Mouse (Mus musculus): ENCODE measurements around the gene Gtpbp1. TPM values are rescaled to one million over a fixed set of nuclear protein-coding genes. Genes with fewer than 3 reads are reported as not detected.
A peak's percentile ranks its signal among the peaks of the same experiment; 100 is the strongest.

Gtpbp1 gene
- polyA plus RNA-seq, 1 experiment from 2014 or later: 29.2 TPM

DNA sequence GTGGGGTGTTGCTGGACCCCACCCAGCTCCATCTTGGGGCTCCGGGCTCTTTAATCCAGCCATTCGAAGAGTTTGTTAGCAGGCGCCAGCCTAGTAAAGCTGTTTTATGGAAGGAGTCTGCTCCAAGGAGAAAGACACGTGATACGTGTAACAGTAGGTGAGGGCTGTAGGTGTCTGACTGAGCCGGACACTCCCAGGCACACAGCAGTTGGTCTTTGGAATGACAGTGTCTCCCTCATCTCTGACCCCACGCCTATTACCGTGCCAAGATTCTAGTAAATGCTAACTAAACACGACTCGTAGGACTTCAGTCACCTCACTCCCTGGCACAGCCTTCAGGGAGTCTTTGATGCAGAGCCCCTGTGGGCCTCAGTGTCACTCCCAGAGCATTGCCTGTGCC is 54.7 kb downstream of the Gtpbp1 start:
- H3K79me2 ChIP-seq (ENCODE audit: inconsistent target): peaks cover 15% of the 10 kb centered on the region
- H3K4me3 ChIP-seq (ENCODE audit: inconsistent target): no peak overlapping the region
- WGBS (ENCODE audit: missing documents): 94% methylated on average over 7 of the region's 10 CpGs
- no peak overlapping the region for H3K27ac ChIP-seq
- no peaks in the 10 kb centered on the region; the same call in 1 of the 2 replicates for H3K36me3 ChIP-seq (ENCODE audit: inconsistent target)

DNA sequence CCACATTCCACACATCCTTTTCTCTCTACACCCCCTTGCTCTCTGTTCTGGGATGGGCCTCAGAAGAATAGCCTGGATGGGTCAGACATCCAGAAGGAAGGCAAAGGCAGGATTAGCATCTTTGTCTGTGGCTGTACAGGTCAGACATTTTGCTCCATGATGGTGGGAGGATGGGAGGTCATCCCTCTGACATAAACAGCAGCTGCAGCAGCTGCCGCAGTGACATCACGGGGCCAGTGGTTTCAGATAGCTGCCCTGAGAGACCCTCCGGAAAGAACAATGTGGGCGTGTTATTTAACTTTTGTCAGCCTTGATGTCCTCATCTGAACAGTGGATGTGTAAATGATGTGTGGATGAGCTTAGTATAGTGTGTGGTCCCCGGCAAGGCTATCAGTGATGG is 55.2 kb downstream of the Gtpbp1 start:
- H3K79me2 ChIP-seq (ENCODE audit: inconsistent target): peaks cover 9% of the 10 kb centered on the region; the same call in 1 of the 2 replicates
- 98% methylated on average over 3 of the region's 5 CpGs for WGBS (ENCODE audit: missing documents)
- no peak overlapping the region for H3K27ac ChIP-seq
- H3K4me3 ChIP-seq (ENCODE audit: inconsistent target): no peak overlapping the region
- H3K36me3 ChIP-seq (ENCODE audit: inconsistent target): no peaks in the 10 kb centered on the region; the same call in 1 of the 2 replicates

DNA sequence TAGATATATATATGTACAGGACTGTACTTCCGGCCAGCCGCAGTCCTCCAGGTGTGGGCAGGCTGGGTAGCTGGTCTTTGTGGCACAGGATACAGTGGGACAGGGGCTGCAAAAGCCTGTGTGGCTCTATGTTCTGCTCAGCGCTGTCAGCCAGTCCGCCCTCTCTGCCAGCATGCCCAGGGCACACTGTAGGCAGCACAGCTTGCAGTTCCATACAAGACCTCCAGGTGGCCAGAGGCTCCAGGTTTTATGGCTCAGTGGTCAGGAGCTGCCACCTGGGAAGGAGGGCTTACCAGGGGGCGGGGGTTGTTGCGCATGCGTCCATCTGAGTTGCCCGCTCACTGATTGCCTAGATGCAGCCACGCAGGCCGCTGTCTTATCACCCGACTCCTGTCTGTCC is 57.4 kb downstream of the Gtpbp1 start:
- Histone ChIP-seq H3K27ac (no peak overlapping the region), H3K79me2 (ENCODE audit: inconsistent target) (no peaks in the 10 kb centered on the region)
- WGBS (ENCODE audit: missing documents): 93% methylated on average over 11 of the region's 11 CpGs

DNA sequence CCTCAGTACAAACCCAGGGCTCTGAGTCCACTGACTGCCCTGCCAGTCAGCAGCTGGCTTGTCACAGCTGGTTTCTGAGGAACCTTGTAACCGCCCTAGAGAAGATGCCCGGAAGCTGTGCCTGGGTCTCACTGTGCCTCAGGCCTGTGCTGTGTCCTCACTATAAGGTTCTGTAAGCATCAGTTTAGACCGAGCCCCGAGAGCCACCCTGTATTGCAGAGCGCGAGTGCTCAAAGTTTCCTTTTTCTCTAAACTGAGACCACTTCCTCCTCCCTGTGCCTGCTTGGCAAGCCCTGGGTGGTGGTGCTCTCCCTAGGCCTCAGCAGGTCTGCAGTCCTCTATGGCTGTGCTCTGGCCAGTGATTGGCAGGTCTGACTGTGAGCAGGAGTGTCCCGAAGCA is 58.5 kb downstream of the Gtpbp1 start:
- WGBS (ENCODE audit: missing documents): 36% methylated on average over 7 of the region's 7 CpGs
- Histone ChIP-seq H3K27ac (no peak overlapping the region), H3K79me2 (ENCODE audit: inconsistent target) (no peaks in the 10 kb centered on the region), H3K36me3 (ENCODE audit: inconsistent target) (no peaks in the 10 kb centered on the region; the same call in 1 of the 2 replicates), H3K4me3 (ENCODE audit: inconsistent target) (no peak overlapping the region)

More for the DNA sequence above, 57.4 kb downstream of the Gtpbp1 start:
- Histone ChIP-seq H3K36me3 (ENCODE audit: inconsistent target) (no peaks in the 10 kb centered on the region; the same call in 1 of the 2 replicates), H3K4me3 (ENCODE audit: inconsistent target) (no peak overlapping the region)

DNA sequence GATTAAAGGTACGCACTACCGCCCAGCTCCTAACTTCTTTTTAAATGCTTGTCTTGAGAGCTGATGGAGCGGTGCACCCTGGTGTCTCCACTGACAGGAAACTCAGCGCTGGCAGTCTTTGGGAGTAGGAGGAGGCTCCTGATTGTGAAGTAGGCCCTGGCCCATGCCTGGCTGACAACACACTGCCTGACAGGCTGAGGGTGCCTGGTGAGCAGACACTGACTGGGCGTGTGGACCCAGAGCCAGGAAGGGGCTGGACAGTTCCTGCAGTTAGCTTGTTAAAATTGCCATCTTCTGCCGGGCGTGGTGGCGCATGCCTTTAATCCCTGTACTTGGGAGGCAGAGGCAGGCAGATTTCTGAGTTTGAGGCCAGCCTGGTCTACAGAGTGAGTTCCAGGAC is 59.6 kb downstream of the Gtpbp1 start:
- Histone ChIP-seq H3K4me3 (ENCODE audit: inconsistent target) (no peak overlapping the region), H3K27ac (no peak overlapping the region), H3K79me2 (ENCODE audit: inconsistent target) (no peaks in the 10 kb centered on the region), H3K36me3 (ENCODE audit: inconsistent target) (no peaks in the 10 kb centered on the region; the same call in 1 of the 2 replicates)
- 89% methylated on average over 8 of the region's 8 CpGs for WGBS (ENCODE audit: missing documents)

DNA sequence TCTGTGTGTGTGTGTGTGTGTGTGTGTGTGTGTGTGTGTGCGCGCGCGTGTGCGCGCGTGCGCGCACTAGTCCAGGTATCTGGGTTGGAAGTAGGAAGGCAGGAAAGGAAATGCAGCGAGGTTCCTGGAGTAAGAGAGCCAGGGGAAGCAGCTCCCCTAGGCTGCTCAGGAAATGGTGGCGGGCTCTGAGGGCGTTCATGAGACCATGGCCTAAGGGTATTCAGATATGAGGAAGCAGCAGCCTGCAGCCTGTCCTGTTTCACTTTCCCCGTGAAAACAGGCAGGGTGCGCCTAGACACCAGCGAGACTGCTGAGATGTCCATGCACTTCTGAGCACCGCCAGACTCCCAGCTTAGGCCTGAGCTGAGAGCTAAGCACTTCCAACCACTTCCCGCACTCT is 61.1 kb downstream of the Gtpbp1 start:
- WGBS (ENCODE audit: missing documents): 24% methylated on average over 17 of the region's 17 CpGs

DNA sequence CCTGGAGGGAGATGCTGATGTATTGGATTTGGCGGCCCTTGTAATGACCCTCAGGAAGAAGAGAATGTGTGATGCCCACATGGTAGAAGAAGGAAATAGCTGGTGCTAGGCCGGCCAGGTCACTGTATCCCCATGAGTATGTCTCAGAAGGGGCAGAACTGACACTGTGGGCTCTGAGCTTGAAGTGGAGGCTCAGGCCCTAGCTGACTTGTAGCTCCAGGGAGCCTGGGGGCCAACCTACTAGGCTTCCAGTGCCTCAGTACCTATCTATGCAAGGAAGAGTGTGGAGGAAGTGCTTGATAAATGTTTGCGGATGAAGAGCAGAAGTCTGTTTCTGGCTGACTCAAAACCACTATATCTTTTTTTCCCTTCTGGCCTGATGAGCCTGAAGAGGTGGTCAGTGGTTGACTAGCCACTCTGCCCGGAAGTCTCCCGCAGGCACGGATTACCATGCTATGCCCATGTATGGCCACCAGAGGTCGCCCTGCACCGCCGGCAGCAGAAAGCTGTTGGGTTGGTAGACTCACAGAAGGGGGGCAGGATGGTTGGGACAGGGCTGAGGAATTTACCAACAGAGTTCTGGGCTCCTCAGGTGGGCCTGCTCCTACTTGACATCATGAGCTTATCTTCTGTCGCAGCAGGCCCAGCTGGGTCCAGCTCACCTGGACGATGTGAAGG is 62.2 kb downstream of the Gtpbp1 start:
- Histone ChIP-seq H3K4me3 (ENCODE audit: inconsistent target) (no peak overlapping the region), H3K36me3 (ENCODE audit: inconsistent target) (no peaks in the 10 kb centered on the region), H3K27ac (no peak overlapping the region)

More for the DNA sequence above, 61.1 kb downstream of the Gtpbp1 start:
- no peaks in the 10 kb centered on the region for H3K79me2 ChIP-seq (ENCODE audit: inconsistent target)
- H3K36me3 ChIP-seq (ENCODE audit: inconsistent target): no peaks in the 10 kb centered on the region
- no peak overlapping the region for H3K4me3 ChIP-seq (ENCODE audit: inconsistent target)
- peak overlapping the region; percentile 19 for H3K27ac ChIP-seq

DNA sequence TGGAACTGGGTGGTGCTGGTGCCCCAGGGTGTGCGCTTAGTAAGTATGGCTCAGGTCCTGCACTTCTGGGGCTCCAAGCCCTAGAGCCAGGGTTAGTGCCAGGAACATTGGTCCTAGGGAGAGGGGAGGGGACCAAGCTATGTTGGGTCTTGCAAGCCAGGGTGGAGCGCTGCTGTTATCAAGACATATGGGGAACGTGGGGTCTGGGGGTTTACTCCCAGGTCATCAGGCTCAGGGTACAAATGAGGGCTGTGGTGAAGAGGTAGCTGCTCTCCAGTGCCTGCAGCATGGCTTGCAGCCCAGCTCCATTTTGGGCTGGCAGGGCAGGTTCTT is 62.7 kb downstream of the Gtpbp1 start:
- Histone ChIP-seq H3K27ac (no peak overlapping the region), H3K36me3 (ENCODE audit: inconsistent target) (no peaks in the 10 kb centered on the region), H3K79me2 (ENCODE audit: inconsistent target) (no peaks in the 10 kb centered on the region), H3K4me3 (ENCODE audit: inconsistent target) (no peak overlapping the region)
- WGBS (ENCODE audit: missing documents): 100% methylated on average over 1 of the region's 3 CpGs

More for the DNA sequence above, 62.2 kb downstream of the Gtpbp1 start:
- no peaks in the 10 kb centered on the region for H3K79me2 ChIP-seq (ENCODE audit: inconsistent target)
- WGBS (ENCODE audit: missing documents): 29% methylated on average over 11 of the region's 11 CpGs

DNA sequence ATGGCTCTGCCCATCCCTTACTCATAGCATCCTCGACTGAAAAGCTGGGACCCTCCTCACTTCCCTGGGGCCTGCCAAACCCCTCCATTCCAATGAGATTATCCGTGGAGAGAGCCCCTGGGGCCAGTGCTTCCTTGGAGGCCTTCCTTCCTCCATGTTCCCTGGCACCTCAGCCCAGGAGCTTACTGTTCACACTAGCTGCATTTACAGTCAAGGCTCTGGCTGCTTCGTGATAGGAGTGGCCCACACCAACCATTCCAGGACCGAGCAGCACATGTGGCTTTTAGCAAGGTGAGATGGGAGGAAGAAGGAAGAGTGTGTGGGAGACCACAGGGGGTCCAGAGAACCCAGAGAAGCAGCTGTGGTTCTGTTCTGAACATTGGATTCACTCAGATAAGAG is 63.2 kb downstream of the Gtpbp1 start:
- WGBS (ENCODE audit: missing documents): 93% methylated on average over 4 of the region's 4 CpGs
- Histone ChIP-seq H3K4me3 (ENCODE audit: inconsistent target) (no peak overlapping the region), H3K79me2 (ENCODE audit: inconsistent target) (no peaks in the 10 kb centered on the region), H3K27ac (no peak overlapping the region), H3K36me3 (ENCODE audit: inconsistent target) (no peaks in the 10 kb centered on the region)

DNA sequence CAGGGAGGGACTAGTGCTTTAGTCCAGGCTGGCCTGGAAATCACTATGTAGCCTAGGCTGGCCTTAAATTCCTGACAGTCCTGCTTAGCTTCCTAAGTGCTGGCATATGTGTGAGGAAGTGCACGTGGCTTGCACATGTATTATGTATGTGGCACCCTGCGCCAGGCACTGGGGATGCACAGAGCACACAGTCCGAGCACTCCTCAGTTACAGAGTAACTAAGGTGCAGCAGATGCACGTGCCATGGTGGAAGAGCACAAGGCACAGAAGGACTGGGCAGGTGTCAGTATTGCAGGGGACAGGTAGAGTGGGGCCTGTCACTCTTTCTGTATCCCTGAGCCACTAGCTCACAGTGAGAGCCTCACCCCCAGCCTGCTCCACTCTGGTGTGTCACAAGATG is 64.5 kb downstream of the Gtpbp1 start:
- H3K79me2 ChIP-seq (ENCODE audit: inconsistent target): no peaks in the 10 kb centered on the region
- 94% methylated on average over 4 of the region's 4 CpGs for WGBS (ENCODE audit: missing documents)
- H3K27ac ChIP-seq: no peak overlapping the region
- no peaks in the 10 kb centered on the region for H3K36me3 ChIP-seq (ENCODE audit: inconsistent target)
- H3K4me3 ChIP-seq (ENCODE audit: inconsistent target): no peak overlapping the region

DNA sequence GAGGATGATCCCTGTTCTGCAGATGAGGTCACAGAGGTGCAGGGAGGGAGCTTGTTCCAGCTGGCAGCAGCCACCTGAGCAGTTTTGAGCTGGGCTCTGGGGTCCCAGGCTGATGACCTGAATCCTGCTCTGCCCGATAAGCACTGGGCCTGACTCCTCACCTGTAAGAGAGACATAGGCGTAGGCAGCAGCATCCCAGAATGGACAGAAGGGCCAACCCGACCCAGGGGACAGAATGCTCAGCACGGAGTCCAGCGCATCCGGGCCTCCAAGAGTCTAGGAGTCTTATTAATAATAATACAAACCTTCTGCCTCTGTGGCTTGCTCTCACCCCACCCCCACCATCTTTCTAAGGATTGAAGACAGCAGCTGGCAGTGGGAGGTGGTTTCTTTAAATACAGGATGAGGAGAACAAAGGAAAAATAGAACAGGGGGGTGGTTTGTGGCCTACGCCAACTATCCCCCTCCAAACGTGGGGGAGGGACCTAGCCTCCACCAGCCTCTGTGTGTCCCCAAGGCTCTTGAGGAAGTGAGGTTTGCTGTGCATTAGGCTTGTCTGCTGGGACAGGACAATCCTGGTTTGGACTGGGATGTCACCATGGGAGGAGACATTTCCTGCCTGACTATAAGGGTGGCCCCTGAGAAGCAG is 65.5 kb downstream of the Gtpbp1 start:
- H3K36me3 ChIP-seq (ENCODE audit: inconsistent target): no peaks in the 10 kb centered on the region
- no peak overlapping the region for H3K27ac ChIP-seq
- 77% methylated on average over 8 of the region's 8 CpGs for WGBS (ENCODE audit: missing documents)
- no peaks in the 10 kb centered on the region for H3K79me2 ChIP-seq (ENCODE audit: inconsistent target)
- no peak overlapping the region for H3K4me3 ChIP-seq (ENCODE audit: inconsistent target)

DNA sequence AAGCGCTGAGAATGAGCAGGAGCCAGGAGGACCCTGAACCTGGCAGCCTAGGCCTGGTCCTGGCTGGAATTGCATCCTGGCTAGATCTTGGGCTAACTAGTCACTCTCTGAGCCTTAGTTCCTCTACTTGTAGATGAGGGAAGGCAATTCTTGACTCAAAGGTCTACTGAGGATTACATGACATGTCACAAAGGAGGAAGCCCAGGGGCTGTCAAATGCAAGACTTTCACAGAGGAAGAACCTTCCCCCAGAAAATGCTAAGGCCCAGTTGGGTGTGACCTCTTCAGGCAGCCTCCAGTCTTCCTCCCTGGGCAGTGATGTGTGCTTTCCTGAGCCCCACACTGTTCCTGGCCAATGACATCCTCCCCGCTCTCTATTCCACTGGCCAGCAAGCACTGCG is 66.5 kb downstream of the Gtpbp1 start:
- H3K4me3 ChIP-seq (ENCODE audit: inconsistent target): no peak overlapping the region
- no peaks in the 10 kb centered on the region for H3K79me2 ChIP-seq (ENCODE audit: inconsistent target)
- 68% methylated on average over 3 of the region's 3 CpGs for WGBS (ENCODE audit: missing documents)
- no peak overlapping the region for H3K27ac ChIP-seq
- H3K36me3 ChIP-seq (ENCODE audit: inconsistent target): no peaks in the 10 kb centered on the region

DNA sequence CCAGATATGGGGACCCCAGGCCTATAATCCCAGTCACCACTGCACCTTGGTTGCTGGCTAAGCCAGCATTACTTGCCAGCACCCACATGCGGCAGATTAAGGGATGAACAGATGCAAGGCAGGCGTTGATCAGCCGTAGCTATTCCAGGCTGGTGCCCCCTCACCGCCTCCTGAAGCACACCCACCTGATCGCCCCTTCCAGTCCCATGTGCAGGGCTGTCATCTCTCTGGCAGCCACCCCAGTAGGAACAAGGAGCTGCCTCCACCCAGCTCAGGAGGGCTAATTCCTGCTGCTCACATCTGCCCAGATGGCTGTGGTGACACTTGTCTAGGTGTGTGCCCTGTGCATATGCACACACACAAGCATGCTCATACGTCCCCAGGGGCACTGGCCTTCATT is 70.3 kb downstream of the Gtpbp1 start:
- Histone ChIP-seq H3K4me3 (ENCODE audit: inconsistent target) (no peak overlapping the region), H3K79me2 (ENCODE audit: inconsistent target) (no peaks in the 10 kb centered on the region), H3K36me3 (ENCODE audit: inconsistent target) (peaks cover 6% of the 10 kb centered on the region; the same call in 1 of the 2 replicates), H3K27ac (no peak overlapping the region)
- 91% methylated on average over 6 of the region's 6 CpGs for WGBS (ENCODE audit: missing documents)

DNA sequence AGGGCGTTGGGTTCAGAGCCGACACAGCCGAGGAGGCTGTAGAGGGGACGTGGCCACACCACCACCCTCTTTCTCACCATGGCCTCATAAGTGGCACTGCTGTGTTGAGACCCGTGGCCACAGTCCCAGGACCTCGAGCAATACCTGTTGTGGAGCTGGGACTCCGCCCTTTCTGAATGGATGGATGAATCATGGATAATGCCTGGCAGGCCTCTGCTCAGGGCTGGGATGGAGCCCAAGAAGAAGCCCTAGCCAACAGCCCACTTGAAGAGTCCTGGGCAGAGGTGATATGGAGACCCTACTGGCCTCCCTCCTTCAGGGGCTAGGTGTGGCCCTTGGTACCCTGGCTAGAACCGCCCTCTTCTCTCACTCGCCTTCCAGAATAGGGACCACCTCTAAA is 72.4 kb downstream of the Gtpbp1 start:
- Histone ChIP-seq H3K79me2 (ENCODE audit: inconsistent target) (peaks cover 6% of the 10 kb centered on the region; the same call in 1 of the 2 replicates), H3K4me3 (ENCODE audit: inconsistent target) (no peak overlapping the region), H3K27ac (no peak overlapping the region), H3K36me3 (ENCODE audit: inconsistent target) (peaks cover 6% of the 10 kb centered on the region; the same call in 1 of the 2 replicates)
- 96% methylated on average over 9 of the region's 9 CpGs for WGBS (ENCODE audit: missing documents)

DNA sequence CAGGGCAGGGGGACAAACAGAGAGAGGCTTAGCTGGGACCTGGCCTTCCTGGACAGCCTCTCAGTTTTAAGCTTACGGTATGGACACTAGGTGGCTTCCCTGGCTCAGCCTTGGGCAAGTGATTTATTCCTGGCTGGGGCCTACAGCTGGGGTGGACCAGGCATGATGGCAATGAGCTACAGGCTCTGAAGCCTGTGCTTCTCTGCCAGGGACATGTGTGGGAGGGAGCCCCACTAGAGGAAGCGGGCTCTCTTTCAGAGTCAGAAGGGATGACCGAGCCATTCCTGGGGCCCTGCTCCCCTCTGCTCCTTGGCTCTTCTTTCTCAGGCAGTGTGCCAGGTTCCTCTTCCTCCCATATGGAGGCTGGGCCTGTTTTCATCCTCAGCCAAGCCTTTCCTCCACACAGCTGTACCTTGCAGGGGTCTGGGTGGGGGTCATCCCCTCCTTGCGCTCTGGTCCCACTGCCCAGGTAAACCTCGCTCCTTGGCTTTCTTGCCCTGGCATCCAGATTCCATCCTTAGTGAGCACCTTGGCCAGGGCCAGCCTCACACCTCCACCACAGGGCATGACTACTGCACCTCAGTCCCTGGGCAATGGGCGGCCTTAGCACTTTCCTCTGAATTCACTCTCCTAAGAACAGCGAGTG is 73.1 kb downstream of the Gtpbp1 start:
- Histone ChIP-seq H3K27ac (no peak overlapping the region), H3K36me3 (ENCODE audit: inconsistent target) (peaks cover 6% of the 10 kb centered on the region; the same call in 1 of the 2 replicates), H3K79me2 (ENCODE audit: inconsistent target) (peaks cover 6% of the 10 kb centered on the region; the same call in 1 of the 2 replicates), H3K4me3 (ENCODE audit: inconsistent target) (no peak overlapping the region)
- 92% methylated on average over 7 of the region's 7 CpGs for WGBS (ENCODE audit: missing documents)

Measured in macrophage (primary cell).